Mouse (Mus musculus): Measurements from ENCODE around the gene Shkbp1.
A peak's percentile ranks its signal among the peaks of the same experiment; 100 is the strongest.

Shkbp1 gene

DNA sequence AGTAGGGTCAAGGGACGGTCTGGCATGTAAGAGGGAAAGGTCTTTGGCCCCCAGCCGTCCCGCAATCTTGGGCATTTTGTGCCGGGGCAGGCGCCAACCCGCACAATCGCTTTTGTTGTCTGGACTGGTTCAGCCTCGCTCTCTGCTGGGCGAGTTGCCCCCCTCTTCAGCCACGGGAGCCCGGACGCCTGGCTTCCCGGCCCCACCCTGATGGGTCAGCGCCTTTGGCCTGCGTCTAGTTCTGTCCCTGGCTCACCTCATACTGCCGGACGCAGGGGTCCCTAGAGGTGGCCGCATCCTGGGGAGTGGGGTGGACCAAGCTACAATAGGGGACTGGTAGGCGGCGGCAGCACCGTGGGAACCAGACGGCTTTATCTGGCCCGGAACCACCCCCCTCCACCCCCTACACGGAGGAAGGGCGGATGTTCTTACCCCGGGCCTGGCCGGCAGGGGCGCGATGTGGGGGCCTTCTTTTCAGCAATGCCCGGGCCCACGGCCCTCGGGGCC is 21.4 kb downstream of the Shkbp1 start:
- DNase-seq (ENCODE audit: low read depth in 2 of 2, low spot score in 2 of 2): no peak

DNA sequence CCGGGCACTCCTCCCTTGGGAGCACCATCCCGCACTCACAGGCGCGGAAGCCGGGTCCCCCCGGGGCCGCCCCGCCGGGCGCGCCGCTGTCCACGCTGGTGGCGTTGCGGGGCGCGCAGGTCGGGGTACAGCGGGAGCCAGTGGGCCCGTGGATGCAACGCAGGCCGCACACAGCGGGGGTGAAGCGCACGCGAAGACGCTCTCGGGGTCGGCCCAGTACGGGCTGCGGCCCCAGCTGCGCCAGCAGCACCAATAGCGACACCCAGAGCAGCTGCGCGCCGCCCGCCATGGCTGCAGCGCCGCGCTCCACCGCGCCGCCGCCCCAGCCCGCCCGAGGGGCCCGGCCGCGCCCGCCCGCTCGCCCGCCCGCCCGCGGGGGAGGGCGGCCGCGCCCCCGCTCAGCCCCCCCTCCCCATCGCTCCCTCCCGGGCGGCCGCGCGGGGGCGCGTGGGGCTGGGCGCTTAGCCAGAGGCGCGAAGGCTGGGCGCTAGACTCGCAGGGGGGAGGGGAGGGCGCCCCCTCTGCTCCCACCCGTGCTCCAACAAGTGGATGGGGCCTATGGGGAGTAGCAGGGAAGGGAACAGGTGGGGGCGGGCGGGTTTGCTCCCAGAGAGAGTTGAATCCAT is 22.4 kb downstream of the Shkbp1 start:
- no peak for DNase-seq (ENCODE audit: low read depth in 2 of 2, low spot score in 2 of 2)

DNA sequence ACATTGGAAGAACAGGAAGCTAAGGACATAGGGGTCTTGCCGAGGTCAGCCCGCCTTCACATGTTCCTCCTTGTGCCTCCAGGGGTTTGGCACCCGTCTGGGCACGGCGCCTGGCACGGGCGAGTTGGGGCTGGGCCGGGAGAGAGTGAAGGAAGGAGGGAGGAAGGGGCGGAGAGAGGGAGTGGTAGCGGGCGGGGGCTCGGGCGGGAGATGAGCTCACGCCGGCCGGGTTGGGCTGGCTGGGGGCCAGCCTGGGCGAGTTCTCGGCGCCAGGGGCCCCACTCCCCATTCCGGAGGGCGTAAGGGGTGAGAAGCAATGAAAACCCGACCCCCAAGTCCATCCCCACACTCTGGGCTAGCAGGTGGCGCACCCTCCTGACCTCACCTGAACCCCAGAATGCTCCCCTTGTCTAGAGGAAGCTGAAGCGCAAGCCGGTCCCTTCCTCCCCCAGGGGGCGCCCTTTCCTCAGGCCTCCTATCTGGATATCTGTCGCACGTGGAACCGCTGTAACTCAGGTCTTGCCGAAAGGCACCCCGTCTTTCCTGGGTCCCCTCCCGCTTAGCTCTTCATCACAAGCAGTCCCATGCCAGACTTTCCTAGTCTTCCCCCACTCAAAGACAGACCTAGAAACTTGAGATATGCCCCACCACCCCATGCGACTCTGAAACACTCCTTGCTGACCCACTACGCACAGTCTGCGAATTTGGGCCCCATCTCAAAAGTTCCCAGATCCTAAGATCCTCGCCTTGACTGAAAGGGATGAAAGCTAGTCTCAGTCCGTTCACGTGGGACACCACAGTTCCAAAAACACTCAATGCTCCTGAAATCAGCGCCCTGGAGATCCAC is 23.2 kb downstream of the Shkbp1 start:
- DNase-seq (ENCODE audit: low read depth in 2 of 2, low spot score in 2 of 2): peak; percentile 84 to 90

DNA sequence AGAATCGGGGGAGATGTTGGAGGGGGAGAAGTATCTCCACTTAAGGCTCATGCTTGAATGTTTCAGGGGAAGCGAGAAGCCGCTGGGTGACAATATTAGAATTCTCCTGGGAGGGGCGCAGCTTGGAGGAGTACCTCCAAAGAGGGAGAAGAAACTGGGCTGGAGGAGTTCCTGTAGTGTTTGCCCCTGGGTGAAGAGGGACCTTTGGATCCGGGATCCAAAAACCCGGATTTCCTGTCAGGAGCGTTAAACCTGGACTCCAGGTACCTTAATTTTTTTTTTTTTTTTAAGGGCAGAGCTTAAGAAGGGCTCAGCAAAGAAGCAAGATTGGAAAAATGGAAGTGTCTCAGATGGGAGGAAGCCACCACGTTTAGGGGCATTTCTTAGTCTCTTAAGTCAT is 24.0 kb downstream of the Shkbp1 start:
- DNase-seq (ENCODE audit: low read depth in 2 of 2, low spot score in 2 of 2): no peak

DNA sequence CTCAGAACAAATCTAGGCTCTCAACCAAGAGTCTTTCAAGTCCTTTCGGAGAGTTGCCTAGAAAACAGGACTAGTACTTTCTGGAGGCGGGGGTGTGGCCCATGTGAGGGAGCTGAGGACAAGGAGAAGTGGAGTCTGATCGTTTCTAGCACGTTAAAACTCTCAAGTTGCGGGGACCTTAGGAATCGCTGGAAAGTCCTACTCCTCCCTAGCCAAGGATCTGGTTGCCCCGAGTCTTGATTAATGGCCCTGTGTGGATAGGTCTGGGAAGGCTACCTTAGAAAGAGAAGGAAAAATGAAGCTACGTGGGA is 24.3 kb downstream of the Shkbp1 start:
- DNase-seq (ENCODE audit: low read depth in 2 of 2, low spot score in 2 of 2): no peak

DNA sequence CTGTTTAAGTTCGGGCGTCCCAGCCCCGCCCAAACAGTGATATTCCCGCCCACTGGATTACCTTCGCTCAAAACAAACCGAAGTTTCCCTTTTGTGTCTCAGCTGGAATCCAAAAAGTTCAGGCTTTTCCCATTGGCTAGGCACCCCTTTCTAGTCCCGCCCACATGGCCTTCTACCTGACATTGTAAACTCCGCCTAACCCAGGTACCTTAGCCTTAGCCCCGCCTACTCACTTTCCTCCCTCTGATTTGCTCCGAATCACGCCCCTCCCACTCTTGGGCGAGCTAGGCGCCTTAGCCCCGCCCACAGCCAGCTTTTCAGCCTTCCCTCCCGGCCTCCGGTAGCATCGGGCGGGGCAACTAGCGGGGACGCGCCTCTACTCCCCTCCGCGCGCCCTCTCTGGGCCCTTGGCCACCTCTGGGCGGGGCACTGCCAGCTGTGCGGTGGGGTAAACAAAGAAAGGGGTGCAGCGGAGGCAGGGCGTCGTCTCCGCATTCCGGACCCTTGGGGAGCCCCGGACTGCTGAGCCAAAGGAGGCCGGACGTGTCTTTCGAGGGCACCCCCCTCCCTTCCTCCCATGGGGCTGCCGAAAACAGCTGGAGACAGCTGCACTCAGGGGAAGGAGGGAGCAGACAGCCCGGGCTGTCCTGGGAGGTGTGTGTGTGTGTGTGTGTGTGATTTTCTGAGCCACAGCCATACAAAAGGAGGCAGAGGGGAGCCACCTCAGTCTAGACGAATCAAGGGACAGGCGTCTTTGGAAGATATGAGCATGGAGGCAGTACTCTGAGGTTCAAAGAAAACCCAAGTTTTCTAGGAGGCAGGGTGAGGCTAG is 24.9 kb downstream of the Shkbp1 start:
- DNase-seq (ENCODE audit: low read depth in 2 of 2, low spot score in 2 of 2): peak; percentile 51 to 62

DNA sequence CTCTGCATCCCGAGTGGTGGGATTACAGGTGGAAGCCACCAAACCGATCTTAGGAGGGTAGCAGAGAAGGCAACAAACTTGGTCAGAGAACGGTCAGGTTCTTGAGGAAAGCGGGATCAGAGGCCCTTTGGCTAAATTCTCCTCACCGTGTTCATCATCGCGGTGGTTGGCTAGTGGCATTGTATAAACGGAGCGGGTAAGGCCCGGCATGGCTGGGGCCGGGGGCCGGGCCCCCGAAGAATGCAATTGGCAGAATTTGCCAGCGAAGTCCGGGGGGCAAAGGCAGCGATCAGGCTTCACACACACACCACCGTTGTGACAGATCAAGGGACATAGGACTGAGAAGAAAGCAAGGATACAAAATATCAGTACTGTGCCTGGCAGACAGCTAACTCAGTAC is 25.8 kb downstream of the Shkbp1 start:
- DNase-seq (ENCODE audit: low read depth in 2 of 2, low spot score in 2 of 2): no peak

DNA sequence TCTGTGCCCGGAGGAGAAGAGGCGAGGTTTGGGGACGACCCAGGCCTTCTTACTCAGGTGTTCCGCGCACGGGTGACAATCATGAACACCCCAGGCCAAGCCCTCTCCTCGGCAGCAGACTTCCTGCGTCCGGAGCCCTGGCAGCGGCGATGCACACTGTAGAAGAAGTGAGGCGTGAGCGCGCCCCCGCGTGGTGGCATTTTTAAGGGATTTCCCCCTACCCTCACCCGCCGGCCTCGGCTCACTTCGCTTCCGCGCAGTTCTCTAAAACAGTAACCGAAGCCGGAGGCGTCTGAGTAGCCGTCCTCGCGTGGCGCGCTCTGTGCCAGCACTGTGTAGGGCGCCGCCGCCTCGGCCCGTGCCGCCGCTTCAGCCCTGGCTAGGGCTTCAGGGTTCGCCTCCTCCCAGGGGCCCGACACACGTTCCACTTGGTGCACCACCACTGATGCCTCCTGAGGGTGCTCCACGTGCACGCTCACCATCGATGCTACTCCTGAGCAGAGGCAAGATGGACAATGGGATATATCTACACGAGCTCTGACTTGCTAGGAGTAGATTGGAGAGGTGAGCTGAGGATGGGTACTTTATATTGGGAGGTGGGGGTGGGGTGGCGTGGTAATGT is 26.4 kb downstream of the Shkbp1 start:
- DNase-seq (ENCODE audit: low read depth in 2 of 2, low spot score in 2 of 2): peak; percentile 73 to 85

DNA sequence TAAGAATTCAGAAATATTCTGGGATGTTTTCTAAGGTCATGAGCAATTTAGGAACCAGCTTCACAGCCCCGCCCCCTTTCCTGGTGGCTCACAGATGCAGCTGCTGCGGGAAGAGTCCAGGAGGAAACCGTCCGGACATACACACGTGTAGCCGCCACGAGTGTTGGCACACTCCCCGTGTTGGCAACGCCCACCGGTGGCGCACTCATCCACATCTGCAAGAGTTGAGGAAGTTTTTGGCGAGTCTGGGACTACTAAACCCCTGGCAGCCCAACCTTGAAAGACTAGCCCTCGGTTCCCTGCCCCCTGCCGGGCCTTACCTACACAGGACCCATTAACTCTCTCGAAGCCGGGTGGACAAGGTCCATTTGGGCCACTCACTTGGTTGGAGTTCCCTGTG is 27.2 kb downstream of the Shkbp1 start:
- no peak for DNase-seq (ENCODE audit: low read depth in 2 of 2, low spot score in 2 of 2)

DNA sequence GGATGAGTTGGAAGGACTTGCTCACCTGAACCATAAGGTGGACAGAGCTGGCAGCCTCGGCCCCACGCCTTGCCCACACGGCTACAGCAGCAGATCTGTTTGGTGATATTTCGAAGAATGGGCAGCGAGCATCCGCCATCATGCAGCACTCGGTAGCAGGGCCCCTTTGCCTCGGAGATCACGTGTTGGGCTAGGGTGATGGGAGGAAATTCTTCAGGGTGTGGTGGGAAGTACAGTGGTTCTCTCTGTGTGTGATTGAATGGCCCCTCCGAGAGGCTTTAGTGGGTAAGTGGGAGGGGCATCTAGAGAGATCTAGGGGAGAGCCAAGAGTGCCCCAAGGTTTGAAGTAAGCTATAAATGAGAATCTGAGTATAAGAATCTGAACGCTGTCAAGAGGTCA is 27.7 kb downstream of the Shkbp1 start:
- DNase-seq (ENCODE audit: low read depth in 2 of 2, low spot score in 2 of 2): no peak

DNA sequence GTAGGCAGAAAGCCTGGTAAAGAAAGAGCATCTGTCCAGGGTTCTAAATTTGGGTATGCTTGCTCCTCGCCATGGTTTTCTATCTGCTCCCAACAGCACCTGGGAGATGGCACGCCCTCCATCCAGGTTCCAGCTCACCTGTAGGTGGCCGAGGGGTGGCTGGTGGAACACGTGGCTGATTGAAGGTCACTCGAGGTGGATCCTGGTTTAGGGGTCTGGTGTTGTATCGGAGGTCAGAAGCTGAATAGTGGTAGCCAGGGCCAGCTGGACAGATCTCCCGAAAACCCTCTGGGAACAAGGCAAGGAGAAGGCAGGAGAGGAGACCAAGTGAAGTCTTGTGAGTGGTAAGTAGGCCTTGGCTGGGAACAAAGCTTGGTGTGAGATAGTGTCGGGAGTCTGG is 28.3 kb downstream of the Shkbp1 start:
- no peak for DNase-seq (ENCODE audit: low read depth in 2 of 2, low spot score in 2 of 2)

DNA sequence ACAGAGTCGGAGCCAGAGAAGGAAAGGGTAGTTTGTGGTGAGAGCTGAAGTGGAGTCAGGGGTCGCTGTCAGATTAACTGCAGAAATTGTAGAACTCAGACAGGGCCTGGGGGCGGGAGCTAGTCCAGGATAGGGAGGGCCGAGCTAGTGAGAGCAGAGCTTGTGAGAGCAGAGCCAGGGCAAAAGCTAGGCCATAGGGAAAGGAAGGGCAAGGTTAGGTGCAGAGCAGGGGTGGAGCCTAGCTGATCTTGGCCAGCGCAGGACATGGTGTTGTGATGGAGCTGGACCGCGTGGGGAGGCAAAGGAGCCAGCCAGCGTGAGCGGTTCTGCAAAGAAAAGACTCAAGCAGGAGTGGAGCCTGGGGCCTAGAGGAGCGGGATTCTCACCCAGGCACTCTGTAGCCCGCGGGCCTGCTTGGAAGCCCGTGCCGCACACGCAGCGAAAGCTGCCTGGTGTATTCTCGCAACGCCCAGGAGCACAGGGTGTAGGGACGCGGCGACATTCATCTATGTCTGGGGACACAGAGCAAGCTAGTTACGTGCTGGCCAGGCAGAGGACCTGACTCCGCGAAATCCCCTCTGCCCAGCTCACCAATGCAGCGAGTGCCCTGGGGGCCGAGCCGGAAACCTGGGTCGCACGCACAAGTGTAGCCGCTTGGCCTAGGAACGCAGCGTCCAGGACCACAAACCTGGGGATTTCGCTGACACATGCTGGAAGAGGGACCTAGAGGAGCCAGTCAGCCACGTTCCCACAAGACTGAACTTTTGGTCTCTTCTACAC is 29.5 kb downstream of the Shkbp1 start:
- no peak for DNase-seq (ENCODE audit: low read depth in 2 of 2, low spot score in 2 of 2)

DNA sequence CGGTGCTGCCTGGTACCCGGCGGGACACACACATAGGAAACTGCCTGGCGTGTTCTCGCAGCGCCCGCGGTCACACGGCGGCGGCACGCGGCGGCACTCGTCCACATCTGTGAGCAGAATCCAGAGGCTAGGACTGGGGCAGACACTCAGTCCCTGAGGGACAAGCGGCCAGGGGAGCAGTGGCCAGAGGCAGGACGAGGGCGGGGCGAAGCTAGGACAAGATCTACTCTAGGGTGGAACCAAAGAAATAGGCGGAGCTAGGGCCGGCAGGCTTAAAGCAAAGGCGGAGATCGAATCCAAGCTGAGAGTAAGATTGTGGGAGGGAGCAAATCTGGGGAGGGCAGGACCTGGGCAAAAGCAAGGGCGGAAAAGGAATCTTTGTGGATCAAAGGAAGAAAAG is 30.1 kb downstream of the Shkbp1 start:
- DNase-seq (ENCODE audit: low read depth in 2 of 2, low spot score in 2 of 2): no peak

DNA sequence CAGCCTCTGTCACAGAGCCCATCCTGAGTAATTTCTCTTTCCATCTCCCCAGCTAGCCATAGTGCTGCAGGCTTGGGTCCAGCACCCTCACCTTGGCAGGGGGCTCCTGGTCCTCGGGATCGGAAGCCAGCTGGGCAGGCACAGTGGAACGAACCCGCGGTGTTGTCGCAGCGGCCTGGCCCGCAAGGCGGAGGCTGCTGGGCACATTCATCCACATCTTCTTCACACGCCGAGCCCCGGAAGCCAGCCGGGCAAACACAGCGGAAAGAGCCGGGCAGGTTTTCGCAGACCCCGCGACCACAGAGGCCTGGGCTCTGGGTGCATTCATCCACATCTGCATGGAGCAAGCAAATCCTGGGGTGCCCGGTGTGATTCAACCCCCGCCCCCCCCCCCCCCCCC is 30.9 kb downstream of the Shkbp1 start:
- no peak for DNase-seq (ENCODE audit: low read depth in 2 of 2, low spot score in 2 of 2)

DNA sequence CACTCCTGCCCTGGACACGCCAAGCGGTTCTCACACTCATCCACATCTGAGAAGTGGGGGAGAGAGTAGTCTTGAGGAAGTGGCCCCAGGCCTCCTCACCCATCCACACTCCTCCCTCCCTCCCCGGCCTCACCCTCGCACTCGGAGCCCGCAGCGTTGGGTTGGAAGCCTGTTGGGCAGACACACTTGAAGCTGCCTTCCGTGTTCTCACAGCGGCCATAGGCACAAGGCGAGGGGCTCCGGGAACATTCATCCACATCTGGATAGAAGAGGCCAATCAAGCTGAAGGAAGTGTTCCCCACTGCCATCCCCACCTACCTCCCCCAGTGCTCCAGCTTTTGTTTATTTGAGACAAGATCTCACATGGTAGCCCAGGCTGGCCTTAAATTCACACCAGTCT is 31.7 kb downstream of the Shkbp1 start:
- DNase-seq (ENCODE audit: low read depth in 2 of 2, low spot score in 2 of 2): no peak

DNA sequence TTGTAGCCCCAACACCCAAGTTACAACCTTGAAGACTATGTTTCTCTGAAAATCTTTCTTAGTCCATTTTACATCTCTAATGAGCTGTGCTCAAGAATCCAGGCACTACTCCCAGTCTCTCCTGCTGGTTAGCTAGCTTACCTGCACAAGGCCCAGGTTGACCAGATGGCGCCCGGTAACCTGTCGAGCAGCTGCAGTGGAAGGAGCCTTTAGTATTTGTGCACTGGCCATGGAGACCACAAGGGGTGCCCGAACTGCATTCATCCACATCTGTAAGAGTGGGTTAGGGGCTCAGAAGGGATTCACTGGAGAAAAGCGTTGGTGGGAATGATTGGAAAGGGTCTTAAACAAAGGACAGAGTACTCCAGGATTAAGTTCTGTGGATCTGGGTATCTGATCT is 32.8 kb downstream of the Shkbp1 start:
- no peak for DNase-seq (ENCODE audit: low read depth in 2 of 2, low spot score in 2 of 2)

DNA sequence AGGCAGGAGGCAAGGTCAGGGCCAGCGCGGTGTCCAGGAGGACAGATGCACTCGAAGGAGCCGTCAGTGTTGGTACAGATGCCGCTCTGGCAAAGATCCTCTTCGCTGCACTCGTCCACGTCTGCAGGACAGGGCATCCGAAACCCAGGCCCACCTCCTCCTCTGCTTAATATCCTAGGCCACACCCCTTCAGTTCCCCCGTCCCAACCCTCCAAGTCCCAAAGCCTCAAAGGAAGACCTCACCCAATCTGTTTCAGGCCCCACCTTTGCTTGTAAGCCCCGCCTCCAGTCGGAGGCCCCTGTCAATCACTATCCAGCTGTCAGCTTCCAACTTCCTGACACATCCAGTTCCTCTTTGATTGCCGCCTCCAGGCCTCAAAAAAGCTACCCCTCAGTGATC is 33.5 kb downstream of the Shkbp1 start:
- DNase-seq (ENCODE audit: low read depth in 2 of 2, low spot score in 2 of 2): no peak

DNA sequence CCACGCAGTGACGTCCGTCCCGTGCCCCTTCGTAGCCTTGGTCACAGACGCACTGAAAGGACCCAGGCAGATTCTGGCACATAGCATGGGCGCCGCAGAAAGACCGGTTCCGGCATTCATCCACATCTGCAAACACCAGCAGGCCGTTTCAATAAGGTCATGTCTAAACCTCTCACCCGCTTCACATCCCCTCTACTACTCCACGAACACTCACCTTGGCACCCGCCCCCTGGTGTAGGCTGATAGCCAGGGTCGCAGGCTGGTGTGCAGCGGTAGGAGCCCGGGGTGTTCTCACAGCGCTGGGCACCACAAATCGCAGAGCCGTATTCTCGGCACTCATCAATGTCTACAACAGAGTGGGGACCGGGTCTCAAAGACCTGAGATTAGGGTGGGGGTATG is 36.4 kb downstream of the Shkbp1 start:
- DNase-seq (ENCODE audit: low read depth in 2 of 2, low spot score in 2 of 2): no peak

DNA sequence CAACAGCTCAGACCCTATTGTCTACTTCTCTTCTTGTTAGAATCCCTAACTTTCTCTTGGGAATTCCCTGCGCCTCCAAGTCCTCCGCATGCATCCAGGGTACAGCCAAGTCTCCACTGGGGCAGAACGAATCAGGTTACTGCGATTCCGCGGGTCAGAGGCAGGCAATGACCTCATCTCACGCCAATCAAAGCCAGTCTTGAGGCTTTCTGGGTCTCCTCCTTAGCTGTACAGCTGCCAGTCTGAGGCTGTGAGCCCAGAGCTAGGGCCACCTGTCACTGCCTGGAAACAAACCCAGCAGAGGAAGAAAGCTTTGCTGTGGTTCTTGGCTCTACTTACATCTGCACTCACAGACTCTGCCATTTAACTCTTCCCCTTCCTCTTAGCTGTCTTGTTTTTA is 39.9 kb downstream of the Shkbp1 start:
- DNase-seq (ENCODE audit: low read depth in 2 of 2, low spot score in 2 of 2): no peak

DNA sequence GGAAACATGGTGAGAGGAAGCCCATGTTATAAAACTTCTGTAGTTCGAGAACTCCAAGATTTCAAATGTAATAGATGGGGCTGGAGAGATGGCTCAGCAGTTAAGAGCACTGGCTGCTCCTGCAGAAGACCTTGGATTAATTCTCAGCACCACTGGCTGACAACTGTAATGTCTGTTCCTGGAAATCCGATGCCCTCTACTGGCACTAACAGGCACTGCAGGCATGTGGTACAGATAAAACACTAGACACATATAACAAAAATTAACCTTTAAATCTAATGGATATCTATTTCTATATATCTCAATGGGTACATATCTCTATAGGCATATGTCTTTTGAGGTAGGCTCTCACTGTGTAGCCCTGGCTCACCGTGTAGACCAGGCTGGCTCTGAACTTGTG is 41.4 kb downstream of the Shkbp1 start:
- no peak for DNase-seq (ENCODE audit: low read depth in 2 of 2, low spot score in 2 of 2)
